Mouse (Mus musculus) ES-Bruce4 (cell line): Measurements from ENCODE around the gene Gm26566.

ENCODE experiments used
- CTCF ChIP-seq: IDR thresholded peaks from one replicate; pipeline ENCODE4 v1.8.1; 2011; ENCODE audit warnings: low read depth, low read length
- POLR2A ChIP-seq: IDR thresholded peaks from one replicate; pipeline ENCODE4 v1.8.1; 2011; ENCODE audit warnings: low read length; ENCODE audit not compliant: insufficient read depth

GRCm38 (mm10) chr4:88683812-88684211 is 37.8 kb upstream of the Gm26566 start, which contains the start of gene Ifna2:
- TF ChIP-seq CTCF = no peak
- no peak for TF ChIP-seq POLR2A
